Mouse (Mus musculus) liver, adult 2 months (tissue): Measurements from ENCODE around the gene Kat6b. TPM values are rescaled to one million over a fixed set of nuclear protein-coding genes. Genes with fewer than 3 reads are reported as not detected.

Experiments
- DNase-seq: peaks from one replicate; pipeline ENCODE4 v3.0.0-alpha.2; 2011; ENCODE audit warnings: low read depth, low spot score; ENCODE audit errors: extremely low read depth
- H3K27ac ChIP-seq: fragments of 200-500 bp; replicated peaks from 2 replicates; pipeline ENCODE4 v1.5.1; 2012; ENCODE audit warnings: low read depth, mild to moderate bottlenecking, control low read depth, inconsistent platforms, low read length; ENCODE audit not compliant: insufficient read depth
- H3K27me3 ChIP-seq: fragments of 200-500 bp; 2 replicates; pipeline ENCODE4 v1.6.1; 2012; ENCODE audit warnings: mild to moderate bottlenecking, moderate library complexity, low read length, inconsistent platforms; ENCODE audit not compliant: control insufficient read depth, insufficient read depth
- H3K36me3 ChIP-seq: fragments of 200-500 bp; 2 replicates; pipeline ENCODE4 v1.6.1; 2012; ENCODE audit warnings: low read length, inconsistent platforms; ENCODE audit not compliant: control insufficient read depth, insufficient read depth
- H3K4me1 ChIP-seq: fragments of 200-500 bp; 2 replicates; pipeline ENCODE4 v1.6.1; 2011; ENCODE audit warnings: low read length; ENCODE audit not compliant: control insufficient read depth, insufficient read depth
- H3K4me3 ChIP-seq: fragments of 200-500 bp; 2 replicates; pipeline ENCODE4 v1.5.1; 2011; ENCODE audit warnings: low read depth, mild to moderate bottlenecking, control low read depth, low read length, moderate library complexity; ENCODE audit not compliant: insufficient read depth
- H3K79me2 ChIP-seq: fragments of 200-500 bp; 2 replicates; pipeline ENCODE4 v1.6.1; 2012; ENCODE audit warnings: inconsistent platforms, mild to moderate bottlenecking, low read length, moderate library complexity; ENCODE audit not compliant: control insufficient read depth, insufficient read depth
- H3K9ac ChIP-seq: fragments of 200-500 bp; 2 replicates; pipeline ENCODE4 v1.6.1; 2012; ENCODE audit warnings: low read depth, mild to moderate bottlenecking, control low read depth, inconsistent platforms, low read length
- CTCF ChIP-seq: fragments of 200-500 bp; IDR thresholded peaks from 2 replicates; pipeline ENCODE4 v1.5.1; 2011; ENCODE audit warnings: low read depth, low read length, control low read depth
- POLR2A ChIP-seq: fragments of 200-500 bp; IDR thresholded peaks from 2 replicates; pipeline ENCODE4 v1.6.1; 2011; ENCODE audit warnings: low read length, control low read depth; ENCODE audit not compliant: insufficient read depth; ENCODE audit errors: extremely low read depth
- WGBS: fragments of 180-500 bp; shearing (Covaris S2); methylation state at CpG from one replicate; pipeline ENCODE4 v1.1.7; 2018; 5-methylcytosine and 5-hydroxymethylcytosine counted together
- polyA plus RNA-seq: library from polyadenylated mRNA; depleted of rRNA; stranded (reverse); fragments of >200 nt; gene quantifications from 2 replicates; pipeline ENCODE4 v1.2.3, GENCODE M21; 2012
- total RNA-seq: library from RNA; depleted of rRNA; stranded (reverse); fragments of >200 nt; gene quantifications from 2 replicates; pipeline ENCODE4 v1.2.3, GENCODE M21; 2014

Gene Kat6b
- total and polyA plus RNA-seq, 2 experiments, result 3.2 to 5.3 TPM

- H3K36me3 ChIP-seq, result no peaks in the 10 kb centered on the region
- H3K27me3 ChIP-seq, result no peaks in the 10 kb centered on the region
- no peak for DNase-seq
- 94% methylated on average over 3 of the region's 3 CpGs for WGBS
- H3K27ac ChIP-seq, result no peak overlapping the region
- H3K79me2 ChIP-seq, result peaks cover 38% of the 10 kb centered on the region
- H3K4me3 ChIP-seq, result no peak overlapping the region
- no peak overlapping the region for H3K9ac ChIP-seq
- H3K4me1 ChIP-seq, result peaks cover 8% of the 10 kb centered on the region
- no peak for TF ChIP-seq CTCF
- no peak for TF ChIP-seq POLR2A
Measured at GRCm38 (mm10) chr14:21547965-21548364, 66.7 kb downstream of the Kat6b start.

- no peak for DNase-seq
- Histone ChIP-seq H3K9ac (no peak overlapping the region), H3K27me3 (no peaks in the 10 kb centered on the region), H3K4me1 (peaks cover 8% of the 10 kb centered on the region), H3K79me2 (peaks cover 36% of the 10 kb centered on the region), H3K27ac (no peak overlapping the region; the same call in 1 of the 2 replicates), H3K36me3 (no peaks in the 10 kb centered on the region), H3K4me3 (no peak overlapping the region)
- TF ChIP-seq POLR2A, result no peak
- no peak for TF ChIP-seq CTCF
- 76% methylated on average over 6 of the region's 6 CpGs for WGBS
Measured at GRCm38 (mm10) chr14:21548952-21549607, 67.8 kb downstream of the Kat6b start.

- Histone ChIP-seq H3K79me2 (peaks cover 36% of the 10 kb centered on the region), H3K4me3 (no peak overlapping the region), H3K36me3 (no peaks in the 10 kb centered on the region), H3K9ac (no peak overlapping the region), H3K4me1 (peaks cover 8% of the 10 kb centered on the region), H3K27ac (no peak overlapping the region; the same call in 1 of the 2 replicates), H3K27me3 (no peaks in the 10 kb centered on the region)
- peak; percentile 73 for DNase-seq
- WGBS, result 24% methylated on average over 6 of the region's 6 CpGs
- TF ChIP-seq CTCF (no peak), POLR2A (no peak)
Measured at GRCm38 (mm10) chr14:21549608-21550115, 68.4 kb downstream of the Kat6b start.

GRCm38 (mm10) chr14:21550576-21550975, 69.3 kb downstream of the Kat6b start:
- no peak for DNase-seq

GRCm38 (mm10) chr14:21551655-21552054, 70.4 kb downstream of the Kat6b start:
- Histone ChIP-seq H3K27me3 (no peaks in the 10 kb centered on the region), H3K27ac (no peak overlapping the region), H3K36me3 (no peaks in the 10 kb centered on the region), H3K4me1 (peaks cover 8% of the 10 kb centered on the region), H3K79me2 (peaks cover 28% of the 10 kb centered on the region; the same call in 1 of the 2 replicates), H3K4me3 (no peak overlapping the region), H3K9ac (no peak overlapping the region)
- DNase-seq, result no peak
- TF ChIP-seq CTCF (no peak), POLR2A (no peak)
- 93% methylated on average over 7 of the region's 7 CpGs for WGBS

More at GRCm38 (mm10) chr14:21550576-21550975, 69.3 kb downstream of the Kat6b start:
- WGBS, result 86% methylated on average over 7 of the region's 7 CpGs
- Histone ChIP-seq H3K27me3 (no peaks in the 10 kb centered on the region), H3K27ac (no peak overlapping the region), H3K4me1 (peaks cover 8% of the 10 kb centered on the region), H3K9ac (no peak overlapping the region), H3K79me2 (peaks cover 34% of the 10 kb centered on the region), H3K36me3 (no peaks in the 10 kb centered on the region), H3K4me3 (no peak overlapping the region)
- TF ChIP-seq CTCF (no peak), POLR2A (no peak)

- WGBS, result 84% methylated on average over 8 of the region's 8 CpGs
- no peak for DNase-seq
- Histone ChIP-seq H3K4me3 (no peak overlapping the region), H3K27ac (no peak overlapping the region), H3K36me3 (no peaks in the 10 kb centered on the region), H3K27me3 (no peaks in the 10 kb centered on the region), H3K4me1 (peaks cover 7% of the 10 kb centered on the region), H3K9ac (no peak overlapping the region), H3K79me2 (peaks cover 26% of the 10 kb centered on the region; the same call in 1 of the 2 replicates)
- TF ChIP-seq POLR2A, result no peak
- TF ChIP-seq CTCF, result no peak
Measured at GRCm38 (mm10) chr14:21552958-21553357, 71.7 kb downstream of the Kat6b start.
